ENCODE assay signal across 8 mouse cellular contexts in genomic region chr8:128679909-128680308, GRCm38 (mm10). TPM values are rescaled to one million over a fixed set of nuclear protein-coding genes. Genes with fewer than 3 reads are reported as not detected.
DNase-seq lines count a peak whose midpoint lies in the region; ATAC-seq and TF ChIP-seq lines count a peak whose summit lies in the region.

No protein-coding gene starts in this region.

- no peak overlapping the region for H3K4me2 ChIP-seq in limb, embryonic 12.5 days
- no peak overlapping the region for H3K4me2 ChIP-seq in kidney, postnatal 0 days (ENCODE audit: low read length)
- H3K4me2 ChIP-seq in hindbrain, embryonic 11.5 days (replicated peaks; ENCODE audit: low read depth, low read length), result no peak overlapping the region

- H3K27ac ChIP-seq in limb, embryonic 12.5 days, result peak overlapping the region; percentile 37
- H3K27ac ChIP-seq in limb, embryonic 10.5 days, result no peak overlapping the region
- H3K27ac ChIP-seq in kidney, postnatal 0 days, result peak overlapping the region; percentile 65
- H3K27ac ChIP-seq in hindbrain, embryonic 11.5 days (ENCODE audit: low read depth, low read length), result no peak overlapping the region

- no peak overlapping the region for H3K9ac ChIP-seq in limb, embryonic 12.5 days (replicated peaks)
- no peak overlapping the region for H3K9ac ChIP-seq in kidney, postnatal 0 days (ENCODE audit: low read depth, low read length)
- no peak overlapping the region for H3K9ac ChIP-seq in hindbrain, embryonic 11.5 days (ENCODE audit: low read depth, low read length)

- H3K9me3 ChIP-seq in limb, embryonic 12.5 days, result peaks cover 5% of the 10 kb centered on the region; the same call in 1 of the 2 replicates
- no peaks in the 10 kb centered on the region for H3K9me3 ChIP-seq in limb, embryonic 10.5 days (replicated peaks)
- H3K9me3 ChIP-seq in kidney, postnatal 0 days (replicated peaks; ENCODE audit: low read length), result no peaks in the 10 kb centered on the region
- H3K9me3 ChIP-seq in megakaryocyte, embryonic 14.5 days, result no peaks in the 10 kb centered on the region
- H3K9me3 ChIP-seq in hindbrain, embryonic 11.5 days (ENCODE audit: control insufficient read depth, low read length), result no peaks in the 10 kb centered on the region

- no peak overlapping the region for H3K4me3 ChIP-seq in limb, embryonic 12.5 days (replicated peaks)
- H3K4me3 ChIP-seq in limb, embryonic 10.5 days, result no peak overlapping the region
- no peak overlapping the region for H3K4me3 ChIP-seq in kidney, postnatal 0 days (replicated peaks; ENCODE audit: low read depth, low read length)
- peak overlapping the region; percentile 64 for H3K4me3 ChIP-seq in megakaryocyte, embryonic 14.5 days (replicated peaks)
- H3K4me3 ChIP-seq in hindbrain, embryonic 11.5 days (ENCODE audit: low read depth, low read length), result no peak overlapping the region

- no peaks in the 10 kb centered on the region for H3K27me3 ChIP-seq in limb, embryonic 12.5 days
- H3K27me3 ChIP-seq in limb, embryonic 10.5 days (ENCODE audit: low read depth, poor library complexity, severe bottlenecking), result no peaks in the 10 kb centered on the region
- no peaks in the 10 kb centered on the region for H3K27me3 ChIP-seq in kidney, postnatal 0 days (ENCODE audit: insufficient read depth, low read length)
- H3K27me3 ChIP-seq in megakaryocyte, embryonic 14.5 days (replicated peaks), result no peaks in the 10 kb centered on the region
- H3K27me3 ChIP-seq in hindbrain, embryonic 11.5 days (ENCODE audit: control insufficient read depth, insufficient read depth, low read length), result no peaks in the 10 kb centered on the region

- no peak for TF ChIP-seq CTCF in kidney, postnatal 0 days (IDR thresholded peaks at IDR 0.05; ENCODE audit: low read depth)

- WGBS in limb, embryonic 12.5 days, result 66% methylated on average over 2 of the region's 2 CpGs
- 84% methylated on average over 2 of the region's 2 CpGs for WGBS in limb, embryonic 10.5 days
- WGBS in kidney, postnatal 0 days, result 46% methylated on average over 2 of the region's 2 CpGs
- WGBS in hindbrain, embryonic 11.5 days, result 75% methylated on average over 2 of the region's 2 CpGs

- H3K4me1 ChIP-seq in limb, embryonic 12.5 days (replicated peaks), result no peaks in the 10 kb centered on the region; the same call in 1 of the 2 replicates
- H3K4me1 ChIP-seq in limb, embryonic 10.5 days, result peaks cover 8% of the 10 kb centered on the region
- H3K4me1 ChIP-seq in kidney, postnatal 0 days (replicated peaks; ENCODE audit: insufficient read depth, low read length), result no peaks in the 10 kb centered on the region
- H3K4me1 ChIP-seq in megakaryocyte, embryonic 14.5 days, result peaks cover 49% of the 10 kb centered on the region
- no peaks in the 10 kb centered on the region for H3K4me1 ChIP-seq in hindbrain, embryonic 11.5 days (replicated peaks; ENCODE audit: control insufficient read depth, insufficient read depth, low read length)

- no peak for DNase-seq in limb, embryonic 10.5 days (ENCODE audit: low spot score)
- peak; percentile 80 for DNase-seq in heart, adult 8-10 months (ENCODE audit: low spot score)
- DNase-seq in kidney, postnatal 0 days (ENCODE audit: low spot score), result peak; percentile 94
- no peak for DNase-seq in MN1 (ENCODE audit: low spot score)
- DNase-seq in hindbrain, embryonic 11.5 days (ENCODE audit: low spot score), result no peak

- no peak for ATAC-seq in limb, embryonic 12.5 days (ENCODE audit: insufficient number of reproducible peaks, insufficient read depth, low FRiP score, low TSS enrichment, low read depth)
- peak; percentile 71 for ATAC-seq in kidney, postnatal 0 days (replicated peaks; ENCODE audit: low FRiP score, low read depth)
- no peak for ATAC-seq in CD4-positive, CD25-positive, alpha-beta regulatory T cell, adult 4 months
- no peak for ATAC-seq in hindbrain, embryonic 11.5 days (ENCODE audit: low FRiP score)

- no peaks in the 10 kb centered on the region for H3K36me3 ChIP-seq in limb, embryonic 12.5 days
- no peaks in the 10 kb centered on the region for H3K36me3 ChIP-seq in limb, embryonic 10.5 days
- no peaks in the 10 kb centered on the region for H3K36me3 ChIP-seq in kidney, postnatal 0 days (ENCODE audit: insufficient read depth, low read length)
- no peaks in the 10 kb centered on the region for H3K36me3 ChIP-seq in megakaryocyte, embryonic 14.5 days (replicated peaks; ENCODE audit: low read length)
- H3K36me3 ChIP-seq in hindbrain, embryonic 11.5 days (ENCODE audit: control insufficient read depth, insufficient read depth, low read length), result no peaks in the 10 kb centered on the region

RNA-seq across cellular contexts. Expression of gene Itgb1, which starts 5.5 kb away (rescaled TPM):
- 202 and 215 TPM in 2 replicates for polyA plus RNA-seq in limb, embryonic 12.5 days (2016; fragmentation: Nextera tagmentation; extraction: Ambion mirVana)
- 126 and 154 TPM in 2 replicates for polyA plus RNA-seq in limb, embryonic 10.5 days (2016; fragmentation: Nextera tagmentation; extraction: Ambion mirVana)
- total RNA-seq in heart, adult 8-10 months (2022), result 100 to 1,000 TPM; 294 to 330 (median 319) TPM
- polyA plus RNA-seq in kidney, postnatal 0 days (2015; fragmentation: Nextera tagmentation; extraction: Ambion mirVana), result 302 and 312 TPM in 2 replicates
- polyA plus RNA-seq in megakaryocyte, embryonic 14.5 days (2012; ENCODE audit: insufficient read depth, low replicate concordance), result 47.5 and 54.1 TPM in 2 replicates
- polyA plus RNA-seq in CD4-positive, CD25-positive, alpha-beta regulatory T cell, adult 4 months (2017; shearing (Covaris generic)), result 10 to 100 TPM; 67.0 to 77.7 TPM
- polyA plus RNA-seq in hindbrain, embryonic 11.5 days (2014; fragmentation: Nextera tagmentation; extraction: Ambion mirVana), result 164 and 192 TPM in 2 replicates

Comparison
In these comparisons a context has a peak if more than half of its experiments do, and no peak if none do; other contexts are left out.
1. H3K27ac ChIP-seq: peak in limb, embryonic 12.5 days (single experiment) and kidney, postnatal 0 days (single experiment); none in limb, embryonic 10.5 days (single experiment) and hindbrain, embryonic 11.5 days (single experiment).
2. DNase-seq: peak in heart, adult 8-10 months (single experiment) and kidney, postnatal 0 days (single experiment); none in limb, embryonic 10.5 days (single experiment), MN1 (single experiment) and hindbrain, embryonic 11.5 days (single experiment).